Mouse (Mus musculus): ENCODE measurements at regions not wholly inside any gene's neighbourhood (a gene's known extent, or its start where the extent isn't known, plus 50 kb on each side); places are given as distances from the start of the nearest gene placed in this dataset. TPM values are rescaled to one million over a fixed set of nuclear protein-coding genes. Genes with fewer than 3 reads are reported as not detected.

MicroRNAs encoded in the stretch of these regions (microRNA counts, 519-probe panel; counts per million panel counts)
- not detected for microRNA mmu-miR-2136

Small RNA genes lying in the stretch of these regions (microRNA-seq; reads per million reads assigned to microRNA genes)
- not detected for gene Mir2136

Data from forebrain, embryonic 14.5 days (tissue).